Mouse (Mus musculus): ENCODE measurements around the gene Dhx35.

The Dhx35 gene

GRCm38 (mm10) chr2:158803575-158803974 is 9.0 kb downstream of the Dhx35 start:
- DNase-seq (ENCODE audit: low spot score in 2 of 2): no peak

GRCm38 (mm10) chr2:158815686-158816085 is 21.1 kb downstream of the Dhx35 start:
- no peak for DNase-seq (ENCODE audit: low spot score in 2 of 2)

- no peak for DNase-seq (ENCODE audit: low spot score in 2 of 2)
These were observed 21.6 kb downstream of the Dhx35 start for GRCm38 (mm10) chr2:158816239-158816638.

GRCm38 (mm10) chr2:158817708-158818107 is 23.1 kb downstream of the Dhx35 start:
- no peak for DNase-seq (ENCODE audit: low spot score in 2 of 2)

GRCm38 (mm10) chr2:158828124-158828523 is 33.5 kb downstream of the Dhx35 start:
- no peak for DNase-seq (ENCODE audit: low spot score in 2 of 2)

GRCm38 (mm10) chr2:158829746-158830145 is 35.1 kb downstream of the Dhx35 start:
- DNase-seq (ENCODE audit: low spot score in 2 of 2): no peak

GRCm38 (mm10) chr2:158833221-158833620 is 38.6 kb downstream of the Dhx35 start:
- DNase-seq (ENCODE audit: low spot score in 2 of 2): no peak

GRCm38 (mm10) chr2:158833645-158834044 is 39.0 kb downstream of the Dhx35 start:
- DNase-seq (ENCODE audit: low spot score in 2 of 2): no peak

GRCm38 (mm10) chr2:158843287-158843686 is 48.7 kb downstream of the Dhx35 start:
- no peak for DNase-seq (ENCODE audit: low spot score in 2 of 2)

GRCm38 (mm10) chr2:158845031-158845430 is 50.4 kb downstream of the Dhx35 start:
- no peak for DNase-seq (ENCODE audit: low spot score in 2 of 2)

- no peak for DNase-seq (ENCODE audit: low spot score in 2 of 2)
These were observed 51.6 kb downstream of the Dhx35 start for GRCm38 (mm10) chr2:158846208-158846607.

GRCm38 (mm10) chr2:158847991-158848390 is 53.4 kb downstream of the Dhx35 start:
- DNase-seq (ENCODE audit: low spot score in 2 of 2): no peak

- no peak for DNase-seq (ENCODE audit: low spot score in 2 of 2)
These were observed 54.8 kb downstream of the Dhx35 start for GRCm38 (mm10) chr2:158849416-158849815.

- peak; percentile 50 for DNase-seq (ENCODE audit: low spot score in 2 of 2)
These were observed 58.0 kb downstream of the Dhx35 start for GRCm38 (mm10) chr2:158852579-158852978.

- DNase-seq (ENCODE audit: low spot score in 2 of 2): no peak
These were observed 62.4 kb downstream of the Dhx35 start for GRCm38 (mm10) chr2:158856896-158857499.

- no peak for DNase-seq (ENCODE audit: low spot score in 2 of 2)
These were observed 63.0 kb downstream of the Dhx35 start for GRCm38 (mm10) chr2:158857579-158857978.

GRCm38 (mm10) chr2:158861115-158861514 is 66.5 kb downstream of the Dhx35 start:
- no peak for DNase-seq (ENCODE audit: low spot score in 2 of 2)

GRCm38 (mm10) chr2:158863341-158864125 is 68.9 kb downstream of the Dhx35 start:
- peak; percentile 55 to 66 for DNase-seq (ENCODE audit: low spot score in 2 of 2)

GRCm38 (mm10) chr2:158864126-158864458 is 69.5 kb downstream of the Dhx35 start:
- no peak for DNase-seq (ENCODE audit: low spot score in 2 of 2)

GRCm38 (mm10) chr2:158865358-158865757 is 70.8 kb downstream of the Dhx35 start:
- DNase-seq (ENCODE audit: low spot score in 2 of 2): peak; percentile 82

- DNase-seq (ENCODE audit: low spot score in 2 of 2): no peak
These were observed 92.0 kb downstream of the Dhx35 start for GRCm38 (mm10) chr2:158886571-158886970.

- DNase-seq (ENCODE audit: low spot score in 2 of 2): no peak
These were observed 93.9 kb downstream of the Dhx35 start for GRCm38 (mm10) chr2:158888531-158888930.

- no peak for DNase-seq (ENCODE audit: low spot score in 2 of 2)
These were observed 94.6 kb downstream of the Dhx35 start for GRCm38 (mm10) chr2:158889201-158889600.
